Mouse (Mus musculus) liver, adult (tissue): ENCODE measurements around the gene Maz.

Source experiments
- GATA4 ChIP-seq: IDR thresholded peaks from 2 replicates; pipeline ENCODE4 v1.6.1; 2014; ENCODE audit warnings: mild to moderate bottlenecking, low read length; ENCODE audit not compliant: insufficient replicate concordance

The Maz gene

DNA sequence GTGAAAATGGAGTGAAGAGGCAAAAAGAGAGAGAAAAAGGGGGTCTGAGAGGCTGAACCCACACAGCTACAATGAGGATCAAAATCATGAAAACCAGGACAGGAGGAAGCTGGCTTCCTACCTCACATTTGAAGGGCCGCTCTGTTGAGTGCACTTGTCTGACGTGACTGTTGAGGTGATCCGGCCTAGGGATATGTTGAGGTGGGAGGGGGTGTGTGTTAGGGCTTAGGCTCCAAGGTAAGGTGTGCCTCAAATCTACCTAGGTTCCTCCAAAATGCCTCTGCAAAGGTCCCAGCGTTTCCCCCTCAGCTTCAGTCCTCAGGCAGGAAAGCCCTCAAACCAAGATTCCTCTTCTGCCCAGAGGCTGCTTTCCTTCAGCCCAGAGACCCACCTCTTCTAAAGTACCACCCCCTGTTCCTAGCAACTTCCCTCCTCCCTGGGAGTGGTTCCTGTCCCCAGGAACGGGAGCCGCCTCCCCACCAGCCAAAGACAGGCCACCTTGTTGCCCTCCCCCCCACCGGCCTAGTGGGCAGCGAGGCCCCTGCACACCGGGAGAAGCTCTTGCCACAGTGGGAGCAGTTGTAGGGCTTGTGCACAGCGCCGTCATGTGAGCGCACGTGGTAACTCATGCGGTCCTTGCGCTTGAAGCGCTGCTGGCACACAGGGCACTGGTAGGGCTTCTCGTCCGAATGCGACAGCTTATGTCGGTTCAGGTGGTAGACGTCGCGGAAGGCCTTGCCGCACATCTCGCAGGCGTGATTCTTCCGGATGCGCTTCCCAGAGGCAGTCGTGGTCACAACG, 1.9 kb downstream of the Maz start:
- no peak for TF ChIP-seq GATA4

DNA sequence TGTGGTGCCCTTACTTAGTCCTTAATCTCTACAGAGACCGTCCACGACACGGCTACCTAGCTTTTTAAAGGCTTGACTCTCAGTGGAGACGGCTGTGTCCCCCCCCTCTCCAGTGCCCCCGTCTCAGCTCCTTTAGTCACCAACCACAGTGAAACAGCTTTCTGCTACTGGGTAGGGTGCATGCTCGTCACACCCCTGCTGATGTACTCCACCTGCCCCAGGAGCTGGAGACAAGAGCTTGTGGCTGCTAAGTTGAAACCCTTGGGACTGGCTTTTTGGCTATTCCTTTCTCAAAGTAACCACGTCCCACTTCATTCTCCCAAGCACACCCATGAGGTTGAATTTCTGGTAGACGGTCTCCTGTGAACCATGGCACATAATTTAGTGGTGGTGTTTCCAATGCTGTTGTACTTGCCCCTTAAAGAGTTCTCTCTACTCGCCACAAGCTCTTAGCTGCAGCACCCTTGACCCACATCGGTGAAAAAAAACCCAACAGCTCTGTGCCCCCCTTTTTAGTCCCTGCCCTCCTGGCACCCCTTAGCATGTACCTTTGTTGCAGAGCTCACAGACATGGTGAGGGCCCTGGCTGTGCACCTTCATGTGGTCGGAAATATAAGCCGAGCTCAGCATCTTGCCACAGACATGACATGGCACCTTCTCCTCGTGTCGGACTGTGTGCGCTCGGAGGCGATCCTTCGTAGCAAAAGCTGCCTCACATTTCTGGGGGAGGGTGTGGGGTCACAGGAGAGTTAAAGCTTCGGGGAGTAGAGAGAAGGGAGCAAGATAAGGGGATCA, 2.7 kb downstream of the Maz start:
- no peak for TF ChIP-seq GATA4

DNA sequence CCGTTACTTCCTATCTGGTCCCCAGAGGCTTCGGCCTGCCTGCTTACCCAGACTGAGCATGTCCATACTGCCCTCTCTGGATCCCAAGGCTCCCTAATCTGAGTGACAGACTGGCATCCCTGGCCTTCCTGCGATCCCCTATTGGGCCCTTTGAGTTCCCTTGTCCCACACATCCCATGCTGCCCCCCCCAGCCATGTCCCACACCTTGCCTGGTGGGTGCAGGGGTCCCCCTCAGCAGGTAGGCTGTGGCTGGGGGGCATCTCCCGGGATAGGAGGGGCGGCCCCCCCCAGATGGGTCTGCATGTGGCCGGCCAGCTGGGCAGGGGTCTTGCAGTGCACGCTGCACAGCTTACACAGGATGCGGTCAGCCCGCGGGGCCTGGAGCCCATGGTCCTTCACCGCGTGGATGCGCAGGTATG, 3.6 kb downstream of the Maz start:
- no peak for TF ChIP-seq GATA4

DNA sequence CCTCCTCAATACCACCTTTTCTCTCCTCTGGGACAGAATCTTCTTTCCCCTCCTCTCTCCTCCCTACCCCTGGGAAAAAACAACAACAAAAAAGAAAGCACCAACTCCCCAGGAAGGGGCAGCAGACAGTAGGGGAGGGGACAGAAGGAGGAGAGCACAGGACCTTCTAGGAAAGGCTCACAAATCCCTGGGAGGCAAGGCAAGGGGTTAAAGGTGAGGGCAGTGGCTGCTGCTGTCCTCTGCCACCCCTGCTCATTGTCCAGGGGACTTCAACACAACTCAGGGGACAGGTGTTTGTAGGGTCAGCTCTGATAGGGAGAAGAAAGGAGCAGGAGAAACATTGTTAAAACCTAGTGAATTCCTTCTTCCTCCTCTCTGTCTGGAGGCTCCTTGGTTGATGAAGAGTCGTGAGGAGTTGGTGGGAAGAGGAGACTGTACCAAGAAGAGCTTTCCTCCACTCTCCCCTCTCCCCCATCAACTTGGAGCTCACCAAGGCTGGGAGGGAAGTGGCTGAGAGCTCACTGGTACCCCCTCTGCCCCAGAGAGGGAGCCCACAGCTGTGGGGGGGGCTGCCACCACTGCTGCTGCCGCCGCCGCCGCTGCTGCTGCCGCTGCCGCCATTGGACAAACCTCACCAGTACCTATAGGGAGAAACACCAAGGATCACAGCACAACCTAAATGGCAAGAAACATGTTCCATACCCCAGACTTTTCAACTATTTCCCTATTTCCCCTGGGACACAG, 4.1 kb downstream of the Maz start:
- no peak for TF ChIP-seq GATA4

DNA sequence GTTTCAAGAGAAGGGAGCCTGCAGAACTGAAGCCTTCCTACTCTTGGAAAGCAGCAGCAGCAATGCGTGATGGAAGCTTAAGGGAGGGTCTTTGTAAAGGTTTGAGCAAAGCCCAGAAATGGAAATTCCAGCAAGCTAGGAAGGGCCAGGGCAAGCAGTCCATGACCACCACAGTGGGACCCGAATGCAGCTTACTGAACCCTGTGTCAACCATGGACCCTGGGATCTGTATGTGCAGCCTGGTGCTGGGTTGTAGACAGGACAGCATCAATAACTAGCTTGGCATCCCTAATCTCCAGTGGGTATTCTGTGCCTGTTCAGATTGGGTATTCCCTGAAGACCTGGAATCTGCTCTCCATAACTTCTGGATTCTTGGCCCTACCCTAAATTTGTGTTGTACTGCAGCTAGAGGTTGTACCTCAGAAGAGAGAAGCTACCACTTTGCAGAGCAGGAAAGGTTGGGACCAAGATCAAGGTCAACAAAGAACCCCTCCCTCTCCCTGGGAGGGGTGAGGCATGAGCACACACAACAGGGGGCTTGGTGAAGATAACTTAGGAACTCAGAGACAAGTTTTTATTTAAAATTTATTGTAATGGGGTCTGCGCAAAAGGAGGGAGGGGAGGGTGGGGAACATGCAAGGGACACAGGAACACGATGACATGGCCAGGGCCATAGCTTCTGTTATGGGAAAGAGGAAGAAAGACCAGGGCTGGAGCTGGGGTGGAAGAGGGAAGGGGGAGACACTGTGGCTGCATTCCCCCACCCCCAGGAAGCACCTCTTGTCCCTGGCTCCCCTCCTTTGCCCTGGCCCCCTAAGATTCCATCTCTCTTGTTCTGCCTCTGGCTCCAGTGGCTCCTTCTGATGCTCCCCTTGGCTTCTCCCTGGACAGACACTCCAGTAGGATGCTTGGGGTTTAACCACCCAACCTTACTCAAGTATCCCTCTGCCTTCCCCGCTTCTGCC, 5.0 kb downstream of the Maz start:
- no peak for TF ChIP-seq GATA4

DNA sequence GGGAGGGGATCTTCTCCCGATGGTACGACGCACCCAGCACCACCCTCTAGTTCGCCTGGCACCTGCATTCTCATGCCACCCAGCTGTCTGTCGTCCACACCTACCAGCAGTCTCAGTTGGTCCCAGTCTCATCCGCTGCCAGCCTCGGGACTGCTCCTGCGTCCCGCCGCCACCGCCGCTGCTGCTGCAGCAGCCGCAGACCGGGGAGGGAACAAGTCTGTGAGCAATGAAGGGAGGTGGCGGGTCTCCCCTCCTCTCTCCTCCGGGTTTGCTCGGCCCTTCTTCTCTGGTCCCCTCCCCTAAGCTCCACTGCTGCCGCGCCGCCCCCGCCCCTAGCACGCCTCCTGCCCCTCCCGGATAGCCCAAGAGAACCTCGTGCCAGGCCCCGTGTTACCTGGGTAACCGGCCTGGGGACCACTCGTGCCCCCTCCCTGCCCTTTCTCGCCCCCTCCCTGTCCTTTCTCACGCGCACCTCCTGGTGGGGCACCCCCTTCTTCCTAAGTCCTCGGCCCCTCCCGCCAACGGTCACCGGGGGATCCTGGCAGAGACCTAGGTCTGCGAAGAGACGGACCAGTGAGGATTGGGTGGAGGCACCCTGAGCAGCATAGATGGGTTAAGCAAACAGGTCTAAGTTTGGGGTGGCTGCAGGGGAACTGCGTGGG, 5.8 kb downstream of the Maz start, which contains the start of the genes Gm42742 and Prrt2:
Gene Gm42742 (minus strand): TSS at position 197 of the 662 bp plus-strand sequence.
Gene Prrt2 (minus strand): TSS at position 311 of the 662 bp plus-strand sequence.
- no peak for TF ChIP-seq GATA4

DNA sequence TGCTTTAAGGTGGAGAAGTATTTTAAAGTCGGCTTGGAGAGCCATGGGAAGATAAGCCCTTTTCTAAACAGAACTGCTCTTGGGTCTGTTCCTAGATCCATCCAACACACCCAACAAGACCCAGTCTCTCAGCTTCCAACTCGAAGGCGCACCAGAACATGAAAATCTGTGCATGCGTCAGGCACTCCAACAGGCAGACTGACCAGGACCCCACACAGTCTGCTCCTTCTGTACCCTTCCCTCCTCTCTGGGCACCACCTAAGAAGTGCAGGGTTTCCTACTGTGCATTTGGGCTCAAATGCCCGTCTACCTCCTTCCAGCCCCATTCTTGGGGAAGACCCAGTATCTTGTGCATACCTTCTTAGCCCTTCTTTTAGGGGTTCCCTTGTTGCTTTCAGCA, 6.3 kb downstream of the Maz start:
- TF ChIP-seq GATA4 = no peak

DNA sequence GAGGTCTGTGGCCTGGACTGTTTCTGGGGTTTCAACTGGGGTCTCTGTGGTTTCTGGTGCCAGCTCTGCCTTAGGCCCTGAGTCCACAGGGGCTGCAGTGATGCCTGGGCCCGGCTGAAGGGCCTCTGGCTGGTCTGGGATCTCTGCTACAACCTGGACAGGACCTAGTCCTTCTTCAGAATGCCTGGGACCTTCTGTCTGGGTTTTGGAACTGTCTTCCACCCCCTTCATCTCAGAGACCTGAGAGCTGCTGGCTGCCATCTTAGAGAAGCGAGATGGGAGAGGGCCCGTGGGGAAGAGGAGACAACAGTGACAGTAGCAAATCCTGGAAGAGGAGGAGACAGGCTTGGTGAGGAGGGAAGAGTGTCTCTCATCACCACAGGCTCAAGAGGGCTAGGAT, 6.8 kb downstream of the Maz start:
- no peak for TF ChIP-seq GATA4

DNA sequence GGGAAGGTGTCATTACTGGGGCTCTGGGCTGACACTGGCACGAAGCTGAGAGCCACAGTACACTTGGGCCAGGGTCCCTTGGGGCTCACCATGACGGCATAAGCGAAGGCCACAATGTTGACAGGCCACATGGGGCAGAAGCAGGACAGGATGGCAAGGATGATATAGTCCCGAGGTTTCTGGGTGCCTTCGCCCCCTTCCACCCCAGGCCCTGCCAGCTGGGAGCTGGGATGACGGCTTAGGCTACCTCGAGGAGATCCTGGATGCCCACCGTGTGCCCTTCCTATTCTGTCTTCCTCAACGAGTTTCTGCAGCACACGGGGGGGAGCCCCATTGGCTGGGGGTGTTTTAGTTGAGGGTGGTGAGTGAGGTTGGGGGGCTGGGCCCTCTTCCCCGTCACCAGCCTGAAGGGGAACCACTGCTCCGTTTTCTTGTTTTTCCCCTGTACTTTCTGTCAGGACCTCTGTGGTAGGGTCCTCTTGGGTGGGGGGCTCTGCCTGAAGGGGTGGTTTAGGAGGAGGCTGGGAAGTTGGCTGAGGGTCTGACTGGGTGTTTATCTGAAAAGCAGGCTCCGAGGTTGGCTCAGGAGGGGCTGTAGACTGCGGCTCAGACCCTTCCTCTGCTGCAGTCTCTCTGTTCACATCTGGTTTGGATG, 7.4 kb downstream of the Maz start:
- TF ChIP-seq GATA4 = no peak

DNA sequence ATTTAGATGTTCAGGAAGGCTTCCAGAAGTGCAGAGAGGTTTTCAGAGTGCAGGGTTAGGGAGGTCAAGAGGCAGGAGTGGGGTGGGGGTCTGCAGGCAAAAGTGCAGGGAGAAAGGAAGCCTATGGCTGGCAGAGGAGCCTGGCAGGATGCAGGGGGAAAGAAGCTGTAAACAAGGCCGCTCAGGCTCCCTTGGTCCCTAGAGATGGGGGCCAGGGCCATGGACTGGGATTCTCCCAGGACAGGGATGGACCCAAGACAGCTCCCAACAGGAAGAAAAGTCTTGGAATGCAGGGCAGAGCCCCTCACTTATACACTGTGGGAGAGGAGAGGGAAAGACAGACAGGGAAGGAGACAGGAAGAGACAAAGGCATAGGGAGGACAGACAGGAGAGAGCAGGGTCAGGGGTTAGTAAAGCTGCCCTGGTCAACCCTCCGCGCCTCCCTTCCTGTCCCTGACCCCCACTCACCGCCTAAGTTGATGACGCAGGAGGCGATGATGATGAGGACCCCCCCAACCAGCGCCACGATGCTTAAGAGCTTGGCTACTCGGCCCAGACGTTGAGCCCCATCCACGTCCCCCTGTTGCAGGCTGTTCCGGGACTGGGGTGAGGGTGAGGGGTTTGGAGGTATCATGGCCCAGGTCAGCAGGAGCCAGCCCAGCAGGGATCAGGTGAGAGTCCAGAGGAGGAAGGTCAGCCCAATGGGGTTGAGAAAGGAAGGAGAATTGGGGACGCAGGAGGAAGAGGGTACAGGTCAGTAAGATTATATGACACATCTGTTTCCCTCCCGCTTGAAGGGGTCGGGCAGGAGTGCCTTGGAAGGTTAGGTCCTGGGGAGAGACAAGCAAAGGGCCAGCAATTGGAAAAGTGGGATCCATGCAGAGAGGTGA, 8.2 kb downstream of the Maz start:
- TF ChIP-seq GATA4 = no peak

DNA sequence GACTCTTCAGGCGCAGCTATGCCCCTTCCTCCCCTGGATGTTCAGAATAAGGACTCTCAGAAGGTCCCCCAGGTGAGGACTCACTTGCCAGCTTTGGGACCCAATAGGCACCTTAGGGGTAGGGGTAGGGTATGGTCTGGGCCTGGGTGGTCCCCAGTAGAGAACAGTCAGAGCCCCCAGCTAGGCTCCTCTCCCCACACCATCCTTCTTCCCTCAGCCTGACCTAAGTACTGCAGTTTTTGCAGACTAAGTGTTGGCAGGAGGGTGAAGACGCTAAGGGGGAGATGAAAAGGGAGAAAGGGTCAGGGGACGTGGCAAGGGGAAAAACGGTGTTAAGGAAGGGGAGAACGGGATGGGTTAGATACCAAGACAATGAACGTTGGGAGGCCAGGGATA, 8.9 kb downstream of the Maz start:
- TF ChIP-seq GATA4 = no peak

DNA sequence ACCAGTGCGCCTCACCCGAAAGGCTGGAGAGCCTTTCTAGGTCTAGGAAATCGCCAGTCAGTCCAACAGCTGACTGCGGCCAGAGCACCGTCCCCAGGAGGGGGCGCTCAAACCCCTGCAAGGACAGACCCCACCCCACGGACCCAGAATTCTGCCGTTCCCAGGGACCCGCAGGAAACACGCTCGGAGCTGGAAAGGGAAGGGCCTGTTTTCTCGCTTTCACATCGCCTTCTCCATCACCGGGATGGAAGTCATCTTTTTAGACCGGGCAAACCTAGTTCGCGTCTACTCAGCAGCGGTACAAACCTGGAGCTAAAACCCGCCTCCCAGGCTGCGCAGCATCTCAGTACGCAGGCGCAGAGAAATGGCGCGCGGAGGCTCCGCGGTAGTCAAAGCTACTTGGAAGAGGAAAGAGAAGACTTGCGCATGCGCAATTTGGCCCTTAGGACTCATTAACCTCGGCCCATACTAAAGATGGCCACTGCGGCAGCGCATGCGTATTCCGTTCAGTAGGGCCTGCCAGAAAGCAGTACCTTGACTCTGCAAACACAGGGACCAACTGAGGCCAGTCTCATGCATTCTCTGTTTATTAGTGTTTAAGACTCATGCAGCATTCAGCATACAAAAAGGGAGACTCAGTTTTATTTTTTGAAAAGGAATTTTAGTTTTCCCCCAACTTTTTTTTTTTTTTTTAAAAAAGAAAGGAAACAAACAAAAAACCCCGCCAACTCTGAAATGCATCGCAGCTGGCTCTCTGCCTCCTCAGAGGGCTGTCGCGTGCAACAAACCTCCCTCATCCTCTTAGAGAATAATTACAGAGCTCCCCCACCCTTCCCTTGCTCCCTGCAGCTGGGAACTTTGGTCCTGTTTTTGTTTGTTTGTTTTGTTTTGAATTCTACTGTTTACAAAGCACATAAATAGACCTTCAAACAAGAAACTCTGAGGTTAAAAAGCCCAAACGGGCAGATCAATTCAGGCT, 9.6 kb downstream of the Maz start, which contains the start of gene Pagr1a:
Gene Pagr1a (minus strand): TSS at position 382 of the 979 bp plus-strand sequence.
- no peak for TF ChIP-seq GATA4
